Mouse (Mus musculus) lung, embryonic 14.5 days (tissue): ENCODE measurements around the gene Gprin3. TPM values are rescaled to one million over a fixed set of nuclear protein-coding genes. Genes with fewer than 3 reads are reported as not detected.

ENCODE experiments used
- ATAC-seq: fragments of 200-750 bp; cut with Nextera tagmentation; 2 replicates; pipeline ENCODE4 v1.8.0; 2017; ENCODE audit warnings: mild to moderate bottlenecking, moderate TSS enrichment, moderate library complexity; ENCODE audit not compliant: insufficient read depth
- DNase-seq: peaks from one replicate; pipeline ENCODE4 v3.0.0-alpha.2; 2015
- H3K27ac ChIP-seq: fragments of 300-500 bp; sonication (generic); 2 replicates; pipeline ENCODE4 v1.5.1; 2014; ENCODE audit warnings: low read depth, mild to moderate bottlenecking, moderate library complexity
- H3K27me3 ChIP-seq: fragments of 300-500 bp; sonication (generic); 2 replicates; pipeline ENCODE4 v1.6.1; 2014; ENCODE audit warnings: low read length, control low read depth; ENCODE audit not compliant: insufficient read depth
- H3K36me3 ChIP-seq: fragments of 300-500 bp; sonication (generic); 2 replicates; pipeline ENCODE4 v1.6.1; 2014; ENCODE audit warnings: control low read depth; ENCODE audit not compliant: insufficient read depth
- H3K4me1 ChIP-seq: fragments of 300-500 bp; sonication (generic); 2 replicates; pipeline ENCODE4 v1.6.1; 2014; ENCODE audit warnings: antibody characterized with exemption, control low read depth; ENCODE audit not compliant: insufficient read depth
- H3K4me2 ChIP-seq: fragments of 300-500 bp; sonication (generic); 2 replicates; pipeline ENCODE4 v1.6.1; 2014; ENCODE audit warnings: mild to moderate bottlenecking
- H3K4me3 ChIP-seq: fragments of 300-500 bp; sonication (generic); 2 replicates; pipeline ENCODE4 v1.5.1; 2014; ENCODE audit warnings: low read depth, low read length
- H3K9ac ChIP-seq: fragments of 300-500 bp; sonication (generic); 2 replicates; pipeline ENCODE4 v1.6.1; 2014
- H3K9me3 ChIP-seq: fragments of 300-500 bp; sonication (generic); 2 replicates; pipeline ENCODE4 v1.6.1; 2016; ENCODE audit warnings: low read depth, low read length, control low read depth
- CTCF ChIP-seq: IDR thresholded peaks from 2 replicates; pipeline ENCODE4 v1.5.1; 2016; ENCODE audit warnings: antibody characterized with exemption, low read depth
- WGBS: fragments of 180-500 bp; shearing (Covaris S2); extraction: QIAGEN DNeasy Blood & Tissue Kit; methylation state at CpG from one replicate; pipeline ENCODE4 v1.1.7; 2014; 5-methylcytosine and 5-hydroxymethylcytosine counted together
- polyA plus RNA-seq: library from polyadenylated mRNA; unstranded; fragments of >200 nt; fragmentation: Nextera tagmentation; extraction: Ambion mirVana; gene quantifications from 2 replicates; pipeline ENCODE4 v1.2.1, GENCODE M21; 2014

The Gprin3 gene
- polyA plus RNA-seq: 6.2 and 7.1 TPM in 2 replicates

DNA sequence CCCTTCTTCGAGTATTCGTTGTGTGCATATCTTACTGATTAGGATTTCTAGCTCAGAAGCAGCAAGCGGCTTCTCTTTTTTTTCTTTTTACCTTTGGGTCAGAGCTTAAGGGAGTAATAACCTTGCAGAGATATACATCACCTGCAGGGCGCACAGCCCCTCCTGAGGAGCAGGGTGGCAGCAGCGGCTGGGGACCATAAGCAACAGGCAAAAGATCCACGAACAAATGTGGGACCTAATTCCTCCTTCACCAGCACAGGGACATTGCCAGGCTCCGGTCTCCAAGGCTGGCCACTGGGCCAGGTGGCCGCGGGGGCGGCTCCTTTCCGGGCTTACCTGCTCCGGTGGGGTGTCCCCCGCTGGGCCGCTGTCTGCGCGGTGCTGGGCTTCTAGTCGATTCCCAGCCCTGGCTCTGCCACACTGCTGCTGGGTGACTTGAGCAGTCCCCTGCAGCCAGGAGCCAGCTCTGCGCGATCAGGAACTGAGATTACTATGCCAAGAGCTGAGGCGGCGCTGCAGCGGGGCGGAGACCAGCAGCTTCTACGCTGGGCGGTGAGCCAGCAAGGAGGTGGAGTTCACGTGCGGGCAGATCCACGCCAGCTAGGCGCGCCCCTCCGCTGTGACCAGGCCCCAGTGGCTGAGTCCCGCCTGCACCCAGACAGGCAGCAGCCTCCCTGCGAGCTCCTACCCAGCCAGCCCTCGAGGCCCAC lies at the start of gene Gprin3:
TSS of gene Gprin3 (minus strand) at position 471 of the 710 bp plus-strand sequence.
- Histone ChIP-seq H3K9ac (peak within 1 kb of the TSS; percentile 56), H3K27ac (peak within 1 kb of the TSS; percentile 81), H3K4me1 (no peaks in the 10 kb centered on the region), H3K4me2 (peak within 1 kb of the TSS; percentile 73), H3K36me3 (no peaks in the 10 kb centered on the region), H3K9me3 (no peaks in the 10 kb centered on the region), H3K27me3 (no peaks in the 10 kb centered on the region), H3K4me3 (peak within 1 kb of the TSS; percentile 45)
- WGBS: 5% methylated on average over 34 of the region's 34 CpGs
- TF ChIP-seq CTCF: 0 out of 2 replicates have a peak, but pooled peaks have one; percentile 17
- DNase-seq: peak; percentile 93
- peak; percentile 96 for ATAC-seq

DNA sequence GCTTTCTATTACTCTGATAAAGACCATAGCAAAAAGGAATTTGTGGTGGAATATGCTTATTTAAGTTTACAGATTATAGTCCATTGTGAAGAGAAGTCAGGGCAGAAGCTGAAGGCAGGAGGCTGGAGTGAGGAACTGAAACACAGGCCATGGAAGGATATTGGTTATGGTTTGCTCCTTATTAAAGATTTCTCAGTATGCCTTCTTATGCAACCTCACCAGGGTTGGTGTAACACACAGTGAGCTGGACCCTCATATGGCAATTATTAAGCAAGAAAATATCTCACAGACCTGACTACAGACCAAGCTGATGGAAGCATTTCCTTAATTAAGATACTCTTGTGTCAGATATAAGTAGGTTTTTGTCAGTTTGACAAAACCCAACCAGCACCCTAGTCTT lies 32.8 kb upstream of the Gprin3 start:
- no peak for TF ChIP-seq CTCF
- no peaks in the 10 kb centered on the region for H3K27me3 ChIP-seq
- no peak overlapping the region for H3K4me3 ChIP-seq
- no peak overlapping the region for H3K4me2 ChIP-seq
- no peaks in the 10 kb centered on the region for H3K9me3 ChIP-seq
- no peaks in the 10 kb centered on the region for H3K36me3 ChIP-seq
- H3K27ac ChIP-seq: no peak overlapping the region
- ATAC-seq (no peak), DNase-seq (no peak)
- no peaks in the 10 kb centered on the region for H3K4me1 ChIP-seq
- no peak overlapping the region for H3K9ac ChIP-seq

GRCm38 (mm10) chr6:59456116-59456515 lies 30.0 kb upstream of the Gprin3 start:
- ATAC-seq: no peak
- no peaks in the 10 kb centered on the region for H3K27me3 ChIP-seq
- WGBS: 65% methylated on average over 1 of the region's 1 CpGs

GRCm38 (mm10) chr6:59451348-59451747 lies 25.3 kb upstream of the Gprin3 start:
- Histone ChIP-seq H3K9ac (no peak overlapping the region), H3K4me2 (no peak overlapping the region), H3K36me3 (no peaks in the 10 kb centered on the region), H3K4me1 (no peaks in the 10 kb centered on the region), H3K27ac (no peak overlapping the region), H3K27me3 (no peaks in the 10 kb centered on the region), H3K9me3 (no peaks in the 10 kb centered on the region), H3K4me3 (no peak overlapping the region)
- 69% methylated on average over 3 of the region's 3 CpGs for WGBS
- ATAC-seq (no peak), DNase-seq (no peak)
- TF ChIP-seq CTCF: no peak

More at GRCm38 (mm10) chr6:59456116-59456515, 30.0 kb upstream of the Gprin3 start:
- Histone ChIP-seq H3K9ac (no peak overlapping the region), H3K27ac (no peak overlapping the region), H3K4me3 (no peak overlapping the region), H3K9me3 (no peaks in the 10 kb centered on the region), H3K4me2 (no peak overlapping the region), H3K36me3 (no peaks in the 10 kb centered on the region), H3K4me1 (no peaks in the 10 kb centered on the region)
- DNase-seq: no peak
- TF ChIP-seq CTCF: no peak

- WGBS: 62% methylated on average over 3 of the region's 3 CpGs
- Histone ChIP-seq H3K9ac (no peak overlapping the region), H3K4me1 (no peaks in the 10 kb centered on the region), H3K4me2 (no peak overlapping the region), H3K27me3 (no peaks in the 10 kb centered on the region), H3K27ac (no peak overlapping the region), H3K4me3 (no peak overlapping the region), H3K9me3 (no peaks in the 10 kb centered on the region), H3K36me3 (no peaks in the 10 kb centered on the region)
- no peak for TF ChIP-seq CTCF
- peak; percentile 32 for DNase-seq
- no peak for ATAC-seq
These were observed 19.0 kb upstream of the Gprin3 start for GRCm38 (mm10) chr6:59445101-59445503.

DNA sequence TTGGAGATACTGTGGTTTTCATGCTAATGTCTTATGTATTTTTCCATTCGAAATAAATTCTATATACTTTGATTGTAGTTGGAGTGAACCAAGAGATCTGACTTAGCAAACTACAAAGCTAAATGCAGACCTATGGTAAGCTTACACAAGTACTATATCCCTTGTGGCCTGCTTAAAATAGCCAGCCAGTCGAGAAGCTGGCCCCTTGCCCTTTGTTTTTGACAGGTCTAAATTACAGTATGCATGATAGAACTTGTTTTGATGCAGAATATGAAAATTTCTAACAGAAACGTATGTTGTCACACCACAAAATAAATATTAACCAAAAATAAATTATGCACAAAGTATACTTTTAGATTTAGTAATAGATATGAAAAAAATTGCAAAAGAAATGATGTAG lies 9.8 kb upstream of the Gprin3 start:
- no peak overlapping the region for H3K27ac ChIP-seq
- no peak overlapping the region for H3K4me3 ChIP-seq
- ATAC-seq: no peak
- TF ChIP-seq CTCF: no peak
- H3K36me3 ChIP-seq: no peaks in the 10 kb centered on the region
- no peaks in the 10 kb centered on the region for H3K4me1 ChIP-seq
- H3K9me3 ChIP-seq: no peaks in the 10 kb centered on the region
- H3K9ac ChIP-seq: no peak overlapping the region
- 53% methylated on average over 3 of the region's 3 CpGs for WGBS
- H3K27me3 ChIP-seq: no peaks in the 10 kb centered on the region
- no peak for DNase-seq
- H3K4me2 ChIP-seq: no peak overlapping the region

DNA sequence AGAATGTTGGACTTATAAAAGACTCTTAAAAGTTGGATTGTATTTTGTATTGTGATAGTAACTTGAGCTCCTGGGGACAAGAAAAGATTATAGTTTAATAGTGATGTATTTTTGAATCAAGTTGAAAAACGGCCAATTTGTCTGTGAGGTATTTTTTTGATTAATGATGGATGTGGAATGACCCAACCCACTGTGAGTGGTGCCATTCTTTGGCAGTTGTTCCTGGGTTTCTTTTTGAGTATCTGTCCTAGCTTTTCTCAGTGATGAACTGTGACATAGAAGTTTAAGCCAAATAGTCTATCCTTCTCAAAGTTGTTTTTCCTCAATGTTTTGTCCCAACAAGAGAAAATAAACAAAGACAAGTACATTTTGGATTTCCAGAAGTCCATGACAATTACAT lies 7.0 kb upstream of the Gprin3 start:
- TF ChIP-seq CTCF: no peak
- DNase-seq (no peak), ATAC-seq (no peak)
- Histone ChIP-seq H3K9ac (no peak overlapping the region), H3K9me3 (no peaks in the 10 kb centered on the region), H3K4me3 (no peak overlapping the region), H3K4me1 (no peaks in the 10 kb centered on the region), H3K4me2 (no peak overlapping the region), H3K36me3 (no peaks in the 10 kb centered on the region), H3K27me3 (no peaks in the 10 kb centered on the region), H3K27ac (no peak overlapping the region)
- 45% methylated on average over 1 of the region's 1 CpGs for WGBS

DNA sequence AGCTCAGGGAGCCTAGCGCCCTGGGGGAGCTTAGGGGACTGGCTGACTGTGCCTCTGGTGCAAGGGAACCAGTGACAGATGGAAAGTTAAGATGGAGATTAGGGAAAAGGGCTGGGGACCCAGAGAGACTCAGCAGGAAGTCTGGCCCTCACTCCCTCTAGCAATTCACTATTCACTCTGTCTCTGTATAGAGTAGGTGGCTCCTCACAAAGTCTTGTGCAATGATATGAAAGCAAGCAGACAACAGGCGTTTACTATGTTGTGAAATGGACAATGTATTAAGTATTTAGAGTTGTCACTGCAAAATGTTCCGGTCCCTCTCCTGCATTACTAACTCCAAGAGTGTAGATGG lies 416 bp upstream of the Gprin3 start:
- H3K4me3 ChIP-seq: peak overlapping the region; percentile 45
- H3K27me3 ChIP-seq: no peaks in the 10 kb centered on the region
- H3K9ac ChIP-seq: peak overlapping the region; percentile 56
- 43% methylated on average over 3 of the region's 3 CpGs for WGBS
- no peak for TF ChIP-seq CTCF
- H3K4me1 ChIP-seq: no peaks in the 10 kb centered on the region
- no peaks in the 10 kb centered on the region for H3K36me3 ChIP-seq
- ATAC-seq: peak; percentile 73
- peak overlapping the region; percentile 73 for H3K4me2 ChIP-seq
- DNase-seq: no peak
- H3K9me3 ChIP-seq: no peaks in the 10 kb centered on the region
- peak overlapping the region; percentile 81 for H3K27ac ChIP-seq
